Mouse (Mus musculus) brain, adult 2 months (tissue): ENCODE data around the gene Myrfl.

Experiments used
- DNase-seq: peaks from one replicate; pipeline ENCODE4 v3.0.0; 2011; ENCODE audit warnings: low read depth, low spot score

Myrfl gene

GRCm38 (mm10) chr10:116913647-116914273 is 17.0 kb upstream of the Myrfl start:
- DNase-seq = no peak

GRCm38 (mm10) chr10:116912850-116913249 is 16.1 kb upstream of the Myrfl start:
- no peak for DNase-seq

- DNase-seq = no peak
Observed at GRCm38 (mm10) chr10:116908901-116909642, 12.4 kb upstream of the Myrfl start.

GRCm38 (mm10) chr10:116906794-116907193 is 10.1 kb upstream of the Myrfl start:
- DNase-seq = no peak

GRCm38 (mm10) chr10:116904503-116904908 is 7.8 kb upstream of the Myrfl start:
- no peak for DNase-seq

GRCm38 (mm10) chr10:116895108-116895833 is 1.4 kb downstream of the Myrfl start:
- DNase-seq = peak; percentile 14

- no peak for DNase-seq
Observed at GRCm38 (mm10) chr10:116894540-116894939, 2.2 kb downstream of the Myrfl start.

- peak; percentile 79 for DNase-seq
Observed at GRCm38 (mm10) chr10:116893753-116894152, 3.0 kb downstream of the Myrfl start.

- DNase-seq = no peak
Observed at GRCm38 (mm10) chr10:116890587-116890986, 6.1 kb downstream of the Myrfl start.

- DNase-seq = no peak
Observed at GRCm38 (mm10) chr10:116884552-116884951, 12.2 kb downstream of the Myrfl start.

GRCm38 (mm10) chr10:116883531-116883930 is 13.2 kb downstream of the Myrfl start:
- DNase-seq = no peak

- peak; percentile 91 for DNase-seq
Observed at GRCm38 (mm10) chr10:116877436-116877835, 19.3 kb downstream of the Myrfl start.

- no peak for DNase-seq
Observed at GRCm38 (mm10) chr10:116874490-116874889, 22.2 kb downstream of the Myrfl start.

- no peak for DNase-seq
Observed at GRCm38 (mm10) chr10:116872016-116872410, 24.7 kb downstream of the Myrfl start.

GRCm38 (mm10) chr10:116871329-116872015 is 25.2 kb downstream of the Myrfl start:
- DNase-seq = peak; percentile 99

GRCm38 (mm10) chr10:116870819-116871218 is 25.9 kb downstream of the Myrfl start:
- DNase-seq = no peak

GRCm38 (mm10) chr10:116853159-116853845 is 43.4 kb downstream of the Myrfl start:
- no peak for DNase-seq

GRCm38 (mm10) chr10:116848749-116849473 is 47.8 kb downstream of the Myrfl start:
- DNase-seq = peak; percentile 90

- DNase-seq = no peak
Observed at GRCm38 (mm10) chr10:116841551-116841950, 55.2 kb downstream of the Myrfl start.

- no peak for DNase-seq
Observed at GRCm38 (mm10) chr10:116830676-116831075, 66.0 kb downstream of the Myrfl start.

GRCm38 (mm10) chr10:116828099-116828498 is 68.6 kb downstream of the Myrfl start:
- DNase-seq = no peak
